Mouse (Mus musculus): ENCODE data around the gene Braf.
"Not testable (repeated sequence)": the region's sequence is repeated elsewhere in the genome, so short reads cannot be mapped to it uniquely, and the experiment has no call there.

Braf gene

DNA sequence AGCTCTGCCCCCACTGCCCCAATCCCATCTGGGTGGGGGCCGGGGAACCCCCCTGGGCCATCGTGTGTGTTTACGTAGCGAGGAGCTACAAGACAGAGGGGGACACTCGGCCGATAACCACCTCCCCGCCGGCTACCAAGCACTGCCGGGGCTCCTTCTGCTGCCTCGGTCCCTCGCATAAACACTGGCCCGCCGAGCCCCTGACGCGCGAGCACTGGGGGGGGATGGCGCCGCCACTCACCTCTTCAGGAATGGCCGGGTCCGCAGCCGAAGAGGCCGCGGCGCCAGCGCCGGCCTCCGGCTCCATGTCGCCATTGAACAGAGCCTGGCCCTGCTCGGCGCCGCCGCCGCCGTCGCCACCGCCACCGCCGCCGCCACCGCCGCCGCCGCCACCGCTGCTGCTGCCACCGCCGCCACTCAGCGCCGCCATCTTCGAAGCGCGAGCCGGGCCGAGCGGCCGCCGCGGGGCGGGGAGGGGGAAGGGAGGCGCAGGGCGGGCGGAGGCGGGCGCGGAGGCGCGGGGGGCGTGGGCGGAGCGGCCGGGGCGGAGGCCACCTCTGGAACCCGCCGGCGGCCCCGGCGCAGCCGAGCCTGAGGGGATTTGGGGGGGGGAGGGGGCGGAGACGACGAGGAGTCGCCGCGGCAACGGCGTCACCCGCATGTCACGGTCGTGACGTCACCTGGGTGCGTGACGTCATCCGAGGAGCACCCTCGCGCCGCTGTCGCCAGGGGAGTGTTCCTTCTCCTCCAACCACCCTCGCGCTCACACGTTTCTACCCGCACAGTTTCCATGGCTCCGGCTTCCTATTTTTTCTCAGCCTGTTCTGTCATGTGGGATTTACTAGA lies at the start of gene Braf:
TSS of gene Braf (minus strand) at position 598 of the 846 bp plus-strand sequence.
- in situ Hi-C loops (cut with MboI; ENCODE audit: low sequenced_read_pairs): no loop called here

DNA sequence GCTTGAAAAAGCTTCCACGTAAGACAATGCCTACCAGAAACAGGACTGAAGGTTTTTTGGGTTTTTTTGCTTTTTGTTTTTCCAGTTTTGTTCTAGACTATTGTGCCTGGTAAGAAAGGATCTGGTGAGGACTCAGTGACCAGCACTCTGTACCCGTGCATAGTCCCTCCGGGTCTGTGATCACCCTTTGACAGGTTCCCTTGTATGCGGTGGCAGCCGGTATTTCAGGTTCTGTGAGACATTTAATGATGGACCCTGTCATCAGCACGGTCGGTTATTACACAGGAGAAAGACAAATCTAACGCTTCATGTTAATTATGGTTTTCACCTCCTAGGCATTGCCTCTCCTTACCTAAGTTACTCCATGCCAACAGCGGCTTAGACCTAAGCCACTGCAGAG lies 49.8 kb upstream of the Braf start:
- in situ Hi-C loops (cut with MboI; ENCODE audit: low sequenced_read_pairs): loop anchor here (10.0 kb wide), 1 partner anchor 170 kb away; no protein-coding TSS in a partner anchor

GRCm38 (mm10) chr6:39757229-39757628 lies 32.0 kb upstream of the Braf start:
- in situ Hi-C loops (cut with MboI; ENCODE audit: low sequenced_read_pairs): no loop called here

GRCm38 (mm10) chr6:39749881-39750280 lies 24.6 kb upstream of the Braf start:
- in situ Hi-C loops (cut with MboI; ENCODE audit: low sequenced_read_pairs): no loop called here

- in situ Hi-C loops (cut with MboI; ENCODE audit: low sequenced_read_pairs): no loop called here
These were observed 21.8 kb upstream of the Braf start for GRCm38 (mm10) chr6:39747094-39747493.

DNA sequence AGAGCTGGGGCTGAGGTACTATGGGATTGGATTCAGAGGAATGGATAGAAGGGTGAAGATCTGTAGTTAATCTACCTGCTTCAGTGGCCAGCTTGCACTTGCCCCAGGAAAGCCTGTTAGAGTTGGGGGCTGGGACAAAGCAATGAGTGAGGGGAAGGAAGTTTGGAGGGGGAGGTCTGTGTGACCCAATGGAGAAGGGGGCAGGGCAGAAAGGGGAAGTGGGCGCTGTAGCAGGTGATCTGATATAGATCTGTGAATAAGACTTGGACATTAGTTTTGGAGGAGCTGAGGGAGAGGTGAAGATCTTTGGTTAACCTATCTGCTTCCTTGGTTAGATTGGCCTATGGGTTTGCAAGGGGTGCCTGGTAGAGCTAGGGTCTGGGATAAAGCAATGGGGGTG lies 20.2 kb upstream of the Braf start:
- in situ Hi-C loops (cut with MboI; ENCODE audit: low sequenced_read_pairs): no loop called here

- in situ Hi-C loops (cut with MboI; ENCODE audit: low sequenced_read_pairs): not testable (repeated sequence)
These were observed 14.4 kb upstream of the Braf start for GRCm38 (mm10) chr6:39739698-39740097.

DNA sequence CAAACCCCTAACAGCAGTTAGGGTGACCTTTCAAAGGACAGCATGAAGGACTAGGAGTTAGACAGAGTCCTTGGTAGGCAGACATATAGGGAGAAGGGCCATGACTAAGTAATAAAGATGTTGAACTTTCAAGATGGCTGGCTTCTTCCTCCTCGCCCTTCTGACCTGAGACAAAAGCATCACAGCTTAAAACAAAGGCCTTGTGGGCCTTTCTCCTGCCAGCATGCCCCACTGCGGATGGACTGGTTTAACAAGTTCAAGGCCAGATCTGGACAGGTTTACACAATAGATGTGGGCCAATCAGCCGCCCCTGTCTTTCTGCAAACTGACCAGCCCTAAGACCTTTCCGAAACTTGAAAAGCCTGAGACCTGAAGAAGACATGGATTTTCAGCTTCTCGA lies 2.8 kb upstream of the Braf start:
- in situ Hi-C loops (cut with MboI; ENCODE audit: low sequenced_read_pairs): no loop called here

DNA sequence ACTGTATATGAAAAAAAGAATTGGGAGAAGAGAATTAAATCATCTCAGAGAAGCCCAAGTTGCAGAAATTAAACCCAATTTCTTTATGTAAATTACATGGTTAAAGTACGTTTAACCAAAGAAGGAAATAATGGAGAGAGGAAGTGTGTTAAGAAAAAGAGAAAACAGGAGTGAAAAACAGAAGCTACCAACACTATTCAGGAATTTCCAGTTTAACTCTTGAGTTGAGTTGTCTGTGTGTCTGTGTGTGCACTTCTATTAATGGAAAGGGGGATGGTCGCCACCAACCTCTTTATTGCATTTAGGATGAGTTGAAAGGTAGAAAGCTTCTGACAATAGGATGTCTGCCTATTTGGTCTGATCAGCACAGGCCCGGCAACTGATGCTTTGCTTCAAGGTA lies 886 bp upstream of the Braf start:
- in situ Hi-C loops (cut with MboI; ENCODE audit: low sequenced_read_pairs): no loop called here

- in situ Hi-C loops (cut with MboI; ENCODE audit: low sequenced_read_pairs): no loop called here
These were observed 759 bp downstream of the Braf start for GRCm38 (mm10) chr6:39724542-39724865.

- in situ Hi-C loops (cut with MboI; ENCODE audit: low sequenced_read_pairs): no loop called here
These were observed 1.2 kb downstream of the Braf start for GRCm38 (mm10) chr6:39724071-39724470.

GRCm38 (mm10) chr6:39718567-39718966 lies 6.7 kb downstream of the Braf start:
- in situ Hi-C loops (cut with MboI; ENCODE audit: low sequenced_read_pairs): no loop called here

DNA sequence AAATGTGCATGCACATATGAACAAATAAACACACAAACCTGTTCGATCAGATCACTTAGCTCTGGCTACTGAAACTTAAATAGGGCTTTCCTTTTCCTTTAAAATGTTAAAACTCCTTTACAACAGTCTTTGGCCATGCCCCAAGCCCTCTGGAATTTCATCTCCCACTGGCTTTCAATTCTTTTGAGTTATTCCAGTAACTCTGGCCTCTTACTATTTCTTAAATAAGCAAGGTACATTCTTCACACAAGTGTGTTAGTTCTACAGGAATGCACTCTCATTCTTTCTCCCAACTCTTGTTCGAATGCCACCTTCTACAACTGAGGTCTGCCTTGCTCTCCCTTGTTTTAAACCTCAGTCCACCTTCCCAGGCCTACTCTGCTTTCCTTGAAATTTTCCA lies 8.2 kb downstream of the Braf start:
- in situ Hi-C loops (cut with MboI; ENCODE audit: low sequenced_read_pairs): no loop called here

DNA sequence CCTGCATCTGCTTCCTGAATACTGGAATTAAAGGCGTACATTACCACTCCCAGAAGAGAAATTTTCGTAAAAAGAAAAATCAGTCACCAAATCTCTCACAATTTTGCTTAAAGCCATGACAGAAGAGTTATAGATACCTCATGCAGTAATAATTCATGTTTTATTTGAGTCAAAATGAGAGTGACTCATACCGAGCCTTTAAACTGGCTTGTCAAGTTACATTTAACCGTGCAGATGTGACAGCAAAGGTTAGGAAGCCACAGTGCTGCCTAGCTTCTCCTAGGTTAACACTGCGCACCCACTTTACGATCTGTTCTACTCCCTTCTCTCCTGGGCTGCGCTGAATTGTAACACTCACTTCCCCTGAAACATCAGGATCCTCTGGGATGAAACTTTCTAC lies 10.9 kb downstream of the Braf start:
- in situ Hi-C loops (cut with MboI; ENCODE audit: low sequenced_read_pairs): no loop called here

GRCm38 (mm10) chr6:39713399-39713798 lies 11.9 kb downstream of the Braf start:
- in situ Hi-C loops (cut with MboI; ENCODE audit: low sequenced_read_pairs): no loop called here

GRCm38 (mm10) chr6:39705625-39706024 lies 19.6 kb downstream of the Braf start:
- in situ Hi-C loops (cut with MboI; ENCODE audit: low sequenced_read_pairs): no loop called here

- in situ Hi-C loops (cut with MboI; ENCODE audit: low sequenced_read_pairs): no loop called here
These were observed 32.1 kb downstream of the Braf start for GRCm38 (mm10) chr6:39693126-39693525.

DNA sequence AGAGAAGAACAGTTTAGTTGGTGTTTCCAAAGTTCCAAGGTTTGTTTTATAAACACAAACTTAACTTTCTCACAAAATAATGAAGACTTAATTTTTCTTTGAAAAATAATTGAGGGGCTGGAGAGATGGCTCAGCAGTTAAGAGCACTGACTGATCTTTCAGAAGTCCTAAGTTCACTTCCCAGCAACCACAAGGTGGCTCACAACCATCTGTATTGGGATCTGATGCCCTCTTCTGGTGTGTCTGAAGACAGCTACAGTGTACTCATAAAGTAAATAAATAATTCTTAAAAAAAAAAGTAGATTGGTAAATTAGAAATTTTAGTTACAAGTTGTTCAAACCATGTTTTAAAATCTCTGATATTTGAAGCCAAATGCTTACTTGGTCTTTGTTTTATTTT lies 38.4 kb downstream of the Braf start:
- in situ Hi-C loops (cut with MboI; ENCODE audit: low sequenced_read_pairs): not testable (repeated sequence)

- in situ Hi-C loops (cut with MboI; ENCODE audit: low sequenced_read_pairs): no loop called here
These were observed 43.5 kb downstream of the Braf start for GRCm38 (mm10) chr6:39681795-39682194.

GRCm38 (mm10) chr6:39680524-39680923 lies 44.7 kb downstream of the Braf start:
- in situ Hi-C loops (cut with MboI; ENCODE audit: low sequenced_read_pairs): no loop called here

- in situ Hi-C loops (cut with MboI; ENCODE audit: low sequenced_read_pairs): no loop called here
These were observed 47.0 kb downstream of the Braf start for GRCm38 (mm10) chr6:39678241-39678640.

DNA sequence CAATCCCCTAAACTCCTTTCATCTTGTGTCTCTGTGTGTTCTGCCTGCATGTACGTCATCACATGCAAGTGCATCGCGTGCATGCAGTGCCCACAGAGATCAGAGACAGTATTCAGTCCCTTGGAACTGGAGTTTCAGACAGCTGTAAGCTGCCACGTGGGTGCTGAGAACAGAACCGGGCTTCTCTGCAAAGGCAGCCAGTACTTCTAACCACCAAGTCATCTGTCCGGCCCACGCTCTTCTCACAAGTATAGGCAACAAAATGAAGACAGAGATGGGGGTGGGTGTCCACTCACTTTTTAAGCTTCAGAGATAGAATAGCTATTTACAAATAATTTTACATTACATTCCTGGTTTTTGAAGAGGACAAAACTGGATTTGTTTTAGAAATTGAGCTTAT lies 50.2 kb downstream of the Braf start:
- in situ Hi-C loops (cut with MboI; ENCODE audit: low sequenced_read_pairs): no loop called here

DNA sequence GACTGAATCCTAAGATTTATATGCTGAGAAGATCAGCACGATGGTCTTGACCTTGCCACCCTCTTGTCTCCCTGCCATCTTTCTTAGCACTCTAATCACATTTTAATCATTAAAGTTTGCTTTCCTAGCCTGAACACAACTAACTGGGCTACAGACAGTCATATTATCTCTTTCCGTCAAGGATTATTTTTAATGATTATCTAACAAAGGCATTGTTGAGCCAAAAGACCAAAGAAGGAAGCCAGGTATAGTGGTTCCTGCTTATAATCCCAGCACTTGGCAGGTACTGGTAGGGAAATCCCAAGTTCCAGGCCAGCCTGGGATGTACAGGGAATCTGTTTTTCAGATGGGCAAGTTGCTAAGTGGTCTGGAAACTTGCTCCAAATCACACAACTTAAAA lies 114.0 kb downstream of the Braf start:
- in situ Hi-C loops (cut with MboI; ENCODE audit: low sequenced_read_pairs): no loop called here
